Mouse (Mus musculus) kidney, embryonic 14.5 days (tissue): Measurements from ENCODE around the gene Fzd7. TPM values are rescaled to one million over a fixed set of nuclear protein-coding genes. Genes with fewer than 3 reads are reported as not detected.

Source experiments
- ATAC-seq: fragments of 200-750 bp; cut with Nextera tagmentation; 2 replicates; pipeline ENCODE4 v1.8.0; 2017; ENCODE audit warnings: moderate number of reproducible peaks, mild to moderate bottlenecking, moderate TSS enrichment, moderate library complexity; ENCODE audit not compliant: low FRiP score, low TSS enrichment
- H3K27ac ChIP-seq: fragments of 300-500 bp; sonication (generic); 2 replicates; pipeline ENCODE4 v1.5.1; 2014; ENCODE audit warnings: low read depth, mild to moderate bottlenecking, low read length, moderate library complexity, mixed read lengths
- H3K27me3 ChIP-seq: fragments of 300-500 bp; sonication (generic); 2 replicates; pipeline ENCODE4 v1.6.1; 2014; ENCODE audit warnings: mild to moderate bottlenecking, low read length; ENCODE audit not compliant: control insufficient read depth, insufficient read depth
- H3K36me3 ChIP-seq: fragments of 300-500 bp; sonication (generic); 2 replicates; pipeline ENCODE4 v1.6.1; 2014; ENCODE audit warnings: low read length, mixed read lengths; ENCODE audit not compliant: control insufficient read depth, insufficient read depth
- H3K4me1 ChIP-seq: fragments of 300-500 bp; sonication (generic); 2 replicates; pipeline ENCODE4 v1.6.1; 2014; ENCODE audit warnings: low read length, mixed read lengths; ENCODE audit not compliant: control insufficient read depth, insufficient read depth
- H3K4me2 ChIP-seq: fragments of 300-500 bp; sonication (generic); replicated peaks from 2 replicates; pipeline ENCODE4 v1.6.1; 2014; ENCODE audit warnings: low read depth, mild to moderate bottlenecking, low read length
- H3K4me3 ChIP-seq: fragments of 300-500 bp; sonication (generic); 2 replicates; pipeline ENCODE4 v1.5.1; 2014; ENCODE audit warnings: mild to moderate bottlenecking, low read length
- H3K9ac ChIP-seq: fragments of 300-500 bp; sonication (generic); 2 replicates; pipeline ENCODE4 v1.6.1; 2014; ENCODE audit warnings: low read depth, mild to moderate bottlenecking, low read length, moderate library complexity
- H3K9me3 ChIP-seq: fragments of 300-500 bp; sonication (generic); 2 replicates; pipeline ENCODE4 v1.6.1; 2016; ENCODE audit warnings: low read length; ENCODE audit not compliant: control insufficient read depth
- WGBS: fragments of 180-500 bp; shearing (Covaris S2); extraction: QIAGEN DNeasy Blood & Tissue Kit; methylation state at CpG from one replicate; pipeline ENCODE4 v1.1.7; 2014; 5-methylcytosine and 5-hydroxymethylcytosine counted together
- polyA plus RNA-seq: library from polyadenylated mRNA; unstranded; fragments of >200 nt; fragmentation: Nextera tagmentation; extraction: Ambion mirVana; gene quantifications from 2 replicates; pipeline ENCODE4 v1.2.1, GENCODE M21; 2014

The Fzd7 gene
- polyA plus RNA-seq, result 20.1 and 29.2 TPM in 2 replicates

DNA sequence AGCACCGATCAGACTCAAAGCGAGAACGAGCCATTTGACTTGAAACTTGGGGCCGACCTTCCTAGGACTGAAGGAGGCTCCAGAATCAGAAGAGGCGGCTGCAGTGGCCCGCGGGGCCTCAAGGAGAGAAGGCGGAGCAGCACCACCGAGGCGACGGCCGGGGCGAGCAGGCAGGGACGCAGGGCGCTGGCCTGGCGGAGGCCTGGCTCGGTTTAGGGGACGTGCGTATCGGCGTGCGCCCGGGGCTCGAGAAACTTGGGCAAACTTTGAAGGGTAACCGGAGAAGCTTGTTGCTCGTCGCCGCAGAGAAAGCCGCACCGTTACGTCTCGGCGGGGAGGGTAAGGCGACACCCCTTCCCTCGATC lies at the start of gene Fzd7:
Gene Fzd7, plus strand, starts transcription at position 94 of the 365 bp plus-strand sequence.
- H3K4me3 ChIP-seq, result peak within 1 kb of the TSS; percentile 87
- peak within 1 kb of the TSS; percentile 91 for H3K4me2 ChIP-seq
- peak within 1 kb of the TSS; percentile 97 for H3K27ac ChIP-seq
- peaks cover 25% of the 10 kb centered on the region for H3K4me1 ChIP-seq
- peaks cover 3% of the 10 kb centered on the region; the same call in 1 of the 2 replicates for H3K27me3 ChIP-seq
- peak; percentile 16 for ATAC-seq
- H3K36me3 ChIP-seq, result peaks cover 13% of the 10 kb centered on the region
- under 1% methylated on average over 35 of the region's 35 CpGs for WGBS
- H3K9me3 ChIP-seq, result no peaks in the 10 kb centered on the region
- peak within 1 kb of the TSS; percentile 97 for H3K9ac ChIP-seq

DNA sequence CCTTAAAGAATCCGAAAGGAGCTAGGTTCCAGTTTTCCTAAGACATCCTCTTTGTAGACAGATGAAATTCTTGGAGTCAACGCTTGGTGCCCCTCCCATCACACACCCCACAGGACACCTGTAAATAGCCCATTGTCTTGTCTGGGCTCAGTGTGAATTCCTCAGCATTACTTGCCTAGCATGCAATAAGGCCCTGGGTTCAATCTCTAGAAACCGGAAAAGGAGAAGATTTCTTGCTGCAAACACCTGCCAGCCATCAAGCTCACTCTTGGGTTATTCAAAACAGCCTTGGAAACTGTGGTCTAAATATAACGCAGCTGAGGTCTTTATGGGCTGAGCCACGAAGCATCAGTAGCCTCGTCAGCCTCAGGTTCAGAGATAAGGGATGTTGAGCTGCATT lies 48.9 kb upstream of the Fzd7 start:
- H3K36me3 ChIP-seq, result no peaks in the 10 kb centered on the region
- no peak overlapping the region for H3K9ac ChIP-seq
- H3K9me3 ChIP-seq, result no peaks in the 10 kb centered on the region
- H3K4me2 ChIP-seq, result no peak overlapping the region
- ATAC-seq, result no peak
- 75% methylated on average over 6 of the region's 6 CpGs for WGBS
- H3K4me1 ChIP-seq, result peaks cover 12% of the 10 kb centered on the region; the same call in 1 of the 2 replicates
- H3K27ac ChIP-seq, result no peak overlapping the region
- H3K27me3 ChIP-seq, result no peaks in the 10 kb centered on the region
- H3K4me3 ChIP-seq, result no peak overlapping the region

DNA sequence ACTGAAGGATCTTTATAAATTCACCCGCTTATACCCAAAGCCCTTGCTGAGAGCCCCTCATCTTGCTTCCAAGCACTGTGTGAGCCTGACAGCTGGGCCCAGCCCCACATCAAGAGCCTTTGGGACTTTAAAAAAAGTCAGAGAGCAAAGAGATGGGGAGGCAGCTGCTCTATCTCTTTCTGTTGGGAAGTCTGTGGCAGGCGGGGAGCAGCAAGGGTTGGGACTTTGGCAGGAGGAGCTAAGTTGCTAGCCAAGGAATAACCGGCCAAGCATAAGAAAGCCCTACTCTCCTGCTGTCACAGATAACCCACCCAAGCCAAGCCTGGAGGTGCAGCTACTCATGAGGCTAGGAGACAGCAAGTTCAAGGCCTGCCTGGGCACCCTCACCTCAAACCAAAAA lies 48.2 kb upstream of the Fzd7 start:
- Histone ChIP-seq H3K9me3 (no peaks in the 10 kb centered on the region), H3K9ac (no peak overlapping the region), H3K4me3 (no peak overlapping the region), H3K27me3 (no peaks in the 10 kb centered on the region), H3K36me3 (no peaks in the 10 kb centered on the region), H3K4me1 (peaks cover 13% of the 10 kb centered on the region; the same call in 1 of the 2 replicates), H3K4me2 (no peak overlapping the region), H3K27ac (no peak overlapping the region)
- WGBS, result 55% methylated on average over 3 of the region's 3 CpGs
- ATAC-seq, result peak; percentile 44; the same call in 1 of the 2 replicates

DNA sequence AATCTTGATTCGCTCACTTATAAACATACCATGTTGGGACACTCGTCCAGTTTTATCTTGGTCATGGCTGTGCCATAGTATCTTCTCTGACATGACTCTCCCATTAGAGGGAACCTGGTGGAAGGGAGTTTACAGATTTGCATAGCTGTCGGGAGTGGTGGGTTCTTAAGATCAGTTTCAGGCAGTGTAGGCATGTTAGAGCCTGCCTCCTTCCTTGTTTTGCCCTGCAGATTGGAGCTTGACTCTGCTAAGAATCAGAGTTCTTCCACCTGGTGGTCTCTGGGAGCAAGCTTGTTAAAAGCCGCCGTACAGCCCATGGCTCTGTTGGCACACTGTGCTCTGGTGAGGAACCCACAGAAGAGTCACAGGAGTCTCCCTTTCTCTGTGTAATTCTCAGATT lies 47.0 kb upstream of the Fzd7 start:
- no peak overlapping the region for H3K4me2 ChIP-seq
- H3K9ac ChIP-seq, result no peak overlapping the region
- peaks cover 9% of the 10 kb centered on the region; the same call in 1 of the 2 replicates for H3K4me1 ChIP-seq
- H3K27me3 ChIP-seq, result no peaks in the 10 kb centered on the region
- H3K27ac ChIP-seq, result no peak overlapping the region
- ATAC-seq, result no peak
- 83% methylated on average over 5 of the region's 5 CpGs for WGBS
- H3K4me3 ChIP-seq, result no peak overlapping the region
- H3K36me3 ChIP-seq, result no peaks in the 10 kb centered on the region
- H3K9me3 ChIP-seq, result no peaks in the 10 kb centered on the region

DNA sequence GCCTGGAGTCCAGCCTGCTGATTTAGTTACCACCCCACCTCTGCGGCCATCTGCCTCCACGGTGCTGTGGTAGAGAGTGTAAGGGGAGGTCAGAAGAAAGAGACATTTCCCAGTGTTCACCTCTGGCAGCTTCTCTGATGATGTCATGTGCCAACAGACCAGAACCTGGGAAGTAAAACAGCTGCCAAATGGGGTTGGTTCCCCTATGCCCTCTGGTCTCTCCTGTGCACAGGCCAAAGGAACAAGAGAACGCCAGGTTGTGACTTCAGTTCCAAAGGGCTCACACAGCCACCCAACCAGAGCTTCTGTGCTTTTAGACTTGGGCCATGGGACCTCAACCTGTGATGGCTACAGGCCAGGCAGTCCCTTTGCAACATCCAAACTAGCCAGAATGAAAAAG lies 45.9 kb upstream of the Fzd7 start:
- Histone ChIP-seq H3K27ac (no peak overlapping the region), H3K4me3 (no peak overlapping the region), H3K36me3 (no peaks in the 10 kb centered on the region), H3K27me3 (no peaks in the 10 kb centered on the region), H3K9me3 (no peaks in the 10 kb centered on the region), H3K4me2 (no peak overlapping the region), H3K9ac (no peak overlapping the region), H3K4me1 (peaks cover 8% of the 10 kb centered on the region; the same call in 1 of the 2 replicates)
- ATAC-seq, result no peak
- WGBS, result 75% methylated on average over 3 of the region's 3 CpGs

DNA sequence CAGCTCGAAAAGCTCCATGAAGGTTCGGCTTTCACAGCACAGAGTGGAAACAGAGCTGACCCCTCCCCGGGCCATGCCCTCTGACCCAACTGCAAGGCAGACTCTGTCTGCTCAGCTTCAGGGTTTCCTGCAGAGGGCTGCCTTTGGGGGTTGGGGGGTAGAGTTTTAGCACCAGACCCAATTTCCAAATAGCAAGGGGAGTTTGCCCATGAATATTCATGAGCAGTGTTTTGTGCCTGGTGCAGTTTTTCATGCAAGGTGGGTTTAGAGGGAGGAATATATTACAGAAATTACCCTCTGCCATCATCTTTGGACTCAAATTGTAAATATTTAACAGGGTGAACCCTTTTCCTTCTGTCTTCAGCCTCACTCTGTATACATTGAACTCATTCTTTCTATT lies 44.3 kb upstream of the Fzd7 start:
- Histone ChIP-seq H3K4me3 (no peak overlapping the region), H3K27ac (no peak overlapping the region), H3K4me2 (no peak overlapping the region), H3K27me3 (no peaks in the 10 kb centered on the region), H3K9me3 (no peaks in the 10 kb centered on the region), H3K4me1 (peaks cover 8% of the 10 kb centered on the region; the same call in 1 of the 2 replicates), H3K36me3 (no peaks in the 10 kb centered on the region), H3K9ac (no peak overlapping the region)
- no peak for ATAC-seq
- WGBS, result 19% methylated on average over 3 of the region's 3 CpGs

DNA sequence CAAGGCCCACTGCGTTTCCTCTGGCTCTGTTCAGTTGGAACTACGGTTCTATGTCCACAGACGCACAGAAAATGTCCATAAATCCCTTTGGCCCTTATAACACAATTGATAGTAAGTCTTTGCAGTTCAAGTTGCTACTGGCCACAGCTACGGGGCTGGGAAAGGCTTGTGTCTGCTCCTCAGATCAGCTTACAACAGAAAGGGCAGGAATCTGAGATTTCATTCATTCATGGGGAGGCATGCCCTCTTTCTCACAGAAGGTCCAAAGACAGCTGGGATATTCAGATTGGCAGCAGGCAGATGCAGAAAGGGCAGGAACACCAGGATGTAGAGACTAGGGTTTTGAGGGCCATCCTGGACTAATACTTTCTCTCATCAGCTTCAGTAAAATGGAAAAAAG lies 43.9 kb upstream of the Fzd7 start:
- H3K9me3 ChIP-seq, result no peaks in the 10 kb centered on the region
- H3K36me3 ChIP-seq, result no peaks in the 10 kb centered on the region
- no peak overlapping the region for H3K27ac ChIP-seq
- no peak overlapping the region for H3K9ac ChIP-seq
- no peaks in the 10 kb centered on the region for H3K27me3 ChIP-seq
- H3K4me2 ChIP-seq, result no peak overlapping the region
- WGBS, result 51% methylated on average over 4 of the region's 4 CpGs
- H3K4me1 ChIP-seq, result peaks cover 8% of the 10 kb centered on the region; the same call in 1 of the 2 replicates
- no peak overlapping the region for H3K4me3 ChIP-seq
- ATAC-seq, result no peak

DNA sequence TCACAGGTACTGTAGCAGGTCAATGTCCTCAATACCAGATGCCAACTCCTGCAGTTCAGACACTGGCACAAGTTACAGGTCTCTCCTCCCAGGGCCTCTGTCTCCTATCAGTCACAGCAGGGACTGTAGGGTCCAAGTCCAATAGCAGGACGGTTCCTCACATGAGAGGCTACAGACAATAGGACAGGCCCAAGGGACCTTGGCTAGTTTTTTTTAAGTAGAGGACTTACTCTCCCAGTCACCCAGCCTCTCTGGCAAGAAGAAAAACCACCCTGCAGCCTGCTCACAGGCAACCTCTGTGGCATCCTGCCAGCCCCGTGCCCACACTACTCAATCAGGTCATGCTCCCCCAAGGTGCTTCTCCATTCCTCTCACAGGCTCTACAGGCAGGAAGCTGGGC lies 43.0 kb upstream of the Fzd7 start:
- WGBS, result 71% methylated on average over 2 of the region's 2 CpGs
- no peak overlapping the region for H3K4me2 ChIP-seq
- no peak overlapping the region for H3K4me3 ChIP-seq
- H3K4me1 ChIP-seq, result peaks cover 8% of the 10 kb centered on the region; the same call in 1 of the 2 replicates
- no peak overlapping the region for H3K27ac ChIP-seq
- no peak overlapping the region for H3K9ac ChIP-seq
- H3K9me3 ChIP-seq, result no peaks in the 10 kb centered on the region
- no peak for ATAC-seq
- no peaks in the 10 kb centered on the region for H3K36me3 ChIP-seq
- no peaks in the 10 kb centered on the region for H3K27me3 ChIP-seq

DNA sequence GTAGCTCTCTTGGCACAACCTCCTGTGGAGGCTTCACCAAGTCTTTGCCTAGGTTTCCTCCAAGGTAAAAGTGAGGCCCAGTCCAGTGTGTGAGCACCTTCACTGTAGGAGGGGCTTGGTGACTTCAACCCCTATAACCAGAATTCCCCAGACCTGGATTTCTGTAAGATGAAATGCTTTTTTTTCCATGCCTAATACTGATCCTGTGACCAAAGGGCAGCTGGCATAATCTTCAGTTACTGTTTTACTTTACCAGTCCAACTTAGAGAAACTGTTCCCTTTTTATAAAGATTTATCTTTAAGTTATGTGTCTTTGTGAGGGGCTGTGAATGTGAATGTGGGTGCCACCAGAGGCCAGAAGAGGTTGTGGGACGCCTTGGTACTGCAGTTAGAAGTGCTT lies 42.3 kb upstream of the Fzd7 start:
- 86% methylated on average over 1 of the region's 1 CpGs for WGBS
- H3K27ac ChIP-seq, result no peak overlapping the region
- no peak for ATAC-seq

More for the DNA sequence above, 42.3 kb upstream of the Fzd7 start:
- no peaks in the 10 kb centered on the region for H3K9me3 ChIP-seq
- H3K36me3 ChIP-seq, result no peaks in the 10 kb centered on the region
- no peak overlapping the region for H3K9ac ChIP-seq
- H3K4me2 ChIP-seq, result no peak overlapping the region
- H3K4me1 ChIP-seq, result peaks cover 8% of the 10 kb centered on the region; the same call in 1 of the 2 replicates
- H3K27me3 ChIP-seq, result no peaks in the 10 kb centered on the region
- H3K4me3 ChIP-seq, result no peak overlapping the region
